Mouse (Mus musculus) spleen, adult 2 months (tissue): ENCODE data around the gene Plekhh2. TPM values are rescaled to one million over a fixed set of nuclear protein-coding genes. Genes with fewer than 3 reads are reported as not detected.

Experiments
- DNase-seq, 2 experiments: peaks; one replicate each; pipeline versions ENCODE4 v3.0.0 to v3.0.0-alpha.2; 2012 to 2021; ENCODE audit warnings: low spot score in 2 of 2, low read depth in 1 of 2
- H3K27ac ChIP-seq: fragments of 200-500 bp; 2 replicates; pipeline ENCODE4 v1.5.1; 2012; ENCODE audit warnings: low read length, inconsistent platforms; ENCODE audit not compliant: insufficient read depth
- H3K27me3 ChIP-seq: fragments of 200-500 bp; 2 replicates; pipeline ENCODE4 v1.6.1; 2012; ENCODE audit warnings: mild to moderate bottlenecking, moderate library complexity, low read length, inconsistent platforms; ENCODE audit not compliant: control insufficient read depth, insufficient read depth
- H3K36me3 ChIP-seq: fragments of 200-500 bp; 2 replicates; pipeline ENCODE4 v1.6.1; 2012; ENCODE audit warnings: mild to moderate bottlenecking, low read length, inconsistent platforms; ENCODE audit not compliant: control insufficient read depth, insufficient read depth
- H3K4me1 ChIP-seq: fragments of 200-500 bp; 2 replicates; pipeline ENCODE4 v1.6.1; 2011; ENCODE audit warnings: inconsistent platforms; ENCODE audit not compliant: control insufficient read depth, insufficient read depth, insufficient read length
- H3K4me3 ChIP-seq: fragments of 200-500 bp; 2 replicates; pipeline ENCODE4 v1.5.1; 2011; ENCODE audit warnings: mild to moderate bottlenecking, inconsistent platforms; ENCODE audit not compliant: insufficient read depth, insufficient read length; ENCODE audit errors: extremely low read depth
- CTCF ChIP-seq: fragments of 200-500 bp; IDR thresholded peaks from 2 replicates; pipeline ENCODE4 v1.5.1; 2011; ENCODE audit warnings: mild to moderate bottlenecking, inconsistent platforms; ENCODE audit not compliant: insufficient read depth, insufficient read length, insufficient replicate concordance; ENCODE audit errors: extremely low read depth
- POLR2A ChIP-seq: fragments of 200-500 bp; IDR thresholded peaks from 2 replicates; pipeline ENCODE4 v1.6.1; 2011; ENCODE audit warnings: low read depth, low read length, inconsistent platforms
- WGBS: fragments of 180-500 bp; shearing (Covaris S2); methylation state at CpG from one replicate; pipeline ENCODE4 v1.1.7; 2018; 5-methylcytosine and 5-hydroxymethylcytosine counted together
- polyA plus RNA-seq: library from polyadenylated mRNA; depleted of rRNA; stranded (reverse); fragments of >200 nt; gene quantifications from 2 replicates; pipeline ENCODE4 v1.2.3, GENCODE M21; 2012

Gene Plekhh2
- polyA plus RNA-seq, 1 experiment: 1.6 TPM

DNA sequence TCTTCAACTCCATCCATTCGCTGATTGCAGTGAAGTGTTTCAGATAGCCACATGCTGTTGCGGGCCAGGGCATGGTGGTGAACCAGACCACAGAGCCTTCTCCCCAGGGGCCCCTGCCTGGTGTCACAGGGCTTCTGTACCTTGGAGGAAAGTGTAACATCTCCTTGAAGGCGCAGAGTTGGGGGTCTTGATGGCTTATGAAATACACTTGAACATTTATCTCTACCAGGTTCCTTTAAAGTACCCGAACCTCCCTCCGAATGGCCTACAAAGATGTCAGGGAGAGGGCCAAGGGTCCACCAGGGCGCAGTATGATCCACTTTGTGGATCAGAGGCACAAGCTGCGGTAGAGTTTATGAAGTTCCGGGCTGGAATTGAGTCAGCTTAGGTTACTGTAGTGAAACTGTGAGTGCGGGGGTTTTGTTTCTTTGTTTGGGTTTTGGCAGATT, 115.2 kb downstream of the Plekhh2 start:
- H3K27me3 ChIP-seq: no peaks in the 10 kb centered on the region
- no peak overlapping the region for H3K27ac ChIP-seq
- DNase-seq: no peak
- no peak for TF ChIP-seq POLR2A
- no peak for TF ChIP-seq CTCF
- 68% methylated on average over 9 of the region's 9 CpGs for WGBS
- H3K4me1 ChIP-seq: no peaks in the 10 kb centered on the region
- H3K4me3 ChIP-seq: no peak overlapping the region
- H3K36me3 ChIP-seq: no peaks in the 10 kb centered on the region

DNA sequence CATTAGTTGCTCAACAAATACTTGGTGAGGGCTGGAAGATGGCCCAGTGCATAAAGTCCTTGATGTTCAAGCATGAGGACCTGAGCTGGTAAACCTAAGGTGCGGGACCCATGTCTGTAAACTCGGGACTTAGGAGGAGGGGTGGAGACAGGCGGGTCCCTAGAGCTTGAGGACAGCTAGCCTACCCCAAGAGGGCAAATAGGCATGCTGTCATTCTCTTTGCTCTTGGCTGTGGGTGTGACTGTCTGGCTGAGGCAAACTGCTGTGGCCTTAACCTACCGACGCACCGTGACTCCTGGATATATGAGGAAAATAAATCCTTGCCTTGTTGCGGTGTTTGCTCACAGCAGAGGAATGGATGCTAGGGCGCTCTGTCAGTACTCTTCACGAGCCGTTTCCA, 116.0 kb downstream of the Plekhh2 start:
- no peaks in the 10 kb centered on the region for H3K36me3 ChIP-seq
- H3K27ac ChIP-seq: no peak overlapping the region
- no peaks in the 10 kb centered on the region for H3K27me3 ChIP-seq
- TF ChIP-seq POLR2A: no peak
- TF ChIP-seq CTCF: no peak
- no peaks in the 10 kb centered on the region for H3K4me1 ChIP-seq
- no peak for DNase-seq
- 90% methylated on average over 10 of the region's 10 CpGs for WGBS
- no peak overlapping the region for H3K4me3 ChIP-seq

- DNase-seq: no peak
- H3K4me1 ChIP-seq: peaks cover 4% of the 10 kb centered on the region
- H3K4me3 ChIP-seq: no peak overlapping the region
- no peaks in the 10 kb centered on the region for H3K27me3 ChIP-seq
- 88% methylated on average over 9 of the region's 9 CpGs for WGBS
- no peaks in the 10 kb centered on the region for H3K36me3 ChIP-seq
- no peak overlapping the region for H3K27ac ChIP-seq
- TF ChIP-seq POLR2A (no peak), CTCF (no peak)
These were observed 116.9 kb downstream of the Plekhh2 start for GRCm38 (mm10) chr17:84628611-84629010.

DNA sequence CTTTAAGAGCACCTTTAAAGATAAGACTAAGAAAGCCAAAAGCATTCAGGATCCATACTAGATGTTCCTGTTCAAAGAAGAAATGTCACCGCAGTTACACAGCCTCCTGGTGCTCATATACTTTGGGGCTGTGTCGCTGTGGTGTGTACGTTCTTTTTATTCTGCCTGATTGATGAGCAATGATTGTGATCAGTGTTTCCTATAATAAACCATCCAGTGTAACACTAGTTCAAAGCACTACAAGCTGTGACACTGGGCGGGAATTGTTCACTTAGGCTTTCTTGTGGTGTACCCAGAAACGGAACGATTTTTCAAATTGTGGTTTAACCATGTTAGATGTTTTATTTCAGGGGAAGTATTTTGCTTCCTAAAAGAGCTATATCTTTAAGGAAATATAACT, 120.1 kb downstream of the Plekhh2 start:
- Histone ChIP-seq H3K4me3 (no peak overlapping the region), H3K27me3 (no peaks in the 10 kb centered on the region), H3K4me1 (peaks cover 4% of the 10 kb centered on the region), H3K36me3 (no peaks in the 10 kb centered on the region), H3K27ac (no peak overlapping the region)
- TF ChIP-seq POLR2A (no peak), CTCF (no peak)
- no peak for DNase-seq
- 47% methylated on average over 6 of the region's 6 CpGs for WGBS

DNA sequence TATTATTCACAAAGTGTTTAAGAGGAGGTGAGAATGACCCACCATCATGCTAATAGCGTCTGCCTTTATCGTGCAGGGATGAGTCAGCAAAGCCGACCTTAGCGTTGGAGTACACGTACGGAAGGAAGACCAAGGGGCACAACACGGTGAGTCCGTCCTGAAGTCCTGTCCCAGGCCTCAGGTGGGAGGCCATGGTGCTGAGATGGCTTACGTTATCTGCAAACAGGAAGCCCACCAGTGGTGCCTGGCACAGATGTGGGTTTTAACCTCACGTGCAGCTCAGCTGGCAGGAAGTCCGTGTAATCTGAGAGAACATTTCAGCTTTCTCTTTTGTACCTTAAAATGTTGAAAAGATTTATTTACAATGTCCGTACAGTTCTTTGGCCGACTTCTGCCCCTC, 121.7 kb downstream of the Plekhh2 start:
- peak overlapping the region; percentile 22; the same call in 1 of the 2 replicates for H3K4me3 ChIP-seq
- TF ChIP-seq CTCF: no peak
- no peak for TF ChIP-seq POLR2A
- peak; percentile 18 to 53 for DNase-seq
- 11% methylated on average over 13 of the region's 13 CpGs for WGBS
- H3K27me3 ChIP-seq: no peaks in the 10 kb centered on the region
- no peaks in the 10 kb centered on the region for H3K36me3 ChIP-seq
- peak overlapping the region; percentile 52; the same call in 1 of the 2 replicates for H3K27ac ChIP-seq
- H3K4me1 ChIP-seq: peaks cover 4% of the 10 kb centered on the region

- Histone ChIP-seq H3K27ac (no peak overlapping the region), H3K36me3 (no peaks in the 10 kb centered on the region), H3K27me3 (no peaks in the 10 kb centered on the region), H3K4me3 (no peak overlapping the region), H3K4me1 (peaks cover 4% of the 10 kb centered on the region)
- WGBS: 82% methylated on average over 8 of the region's 8 CpGs
- no peak for TF ChIP-seq CTCF
- no peak for TF ChIP-seq POLR2A
- no peak for DNase-seq
These were observed 124.6 kb downstream of the Plekhh2 start for GRCm38 (mm10) chr17:84636328-84636727.

- WGBS: 87% methylated on average over 6 of the region's 6 CpGs
- no peak for DNase-seq
- TF ChIP-seq CTCF: no peak
- TF ChIP-seq POLR2A: no peak
These were observed 126.3 kb downstream of the Plekhh2 start for GRCm38 (mm10) chr17:84637971-84638370.

More at GRCm38 (mm10) chr17:84637971-84638370, 126.3 kb downstream of the Plekhh2 start:
- Histone ChIP-seq H3K27ac (no peak overlapping the region), H3K27me3 (no peaks in the 10 kb centered on the region), H3K36me3 (no peaks in the 10 kb centered on the region), H3K4me1 (peaks cover 4% of the 10 kb centered on the region), H3K4me3 (no peak overlapping the region)
